Mouse (Mus musculus) lung, postnatal 0 days (tissue): ENCODE results near the gene Lhfpl2.

Experiments
- CTCF ChIP-seq: IDR thresholded peaks from 2 replicates; pipeline ENCODE4 v1.5.1; 2016; ENCODE audit warnings: antibody characterized with exemption, mild to moderate bottlenecking
- EP300 ChIP-seq: IDR thresholded peaks from 2 replicates; pipeline ENCODE4 v1.6.1; 2016; ENCODE audit warnings: antibody characterized with exemption, mild to moderate bottlenecking, control low read depth

- no peak for TF ChIP-seq CTCF
- TF ChIP-seq EP300: no peak
Measured at GRCm38 (mm10) chr13:94058642-94059222, 1.1 kb downstream of the Lhfpl2 start.
